Mouse (Mus musculus) C2C12 (cell line): Measurements from ENCODE around the gene Scfd2. TPM values are rescaled to one million over a fixed set of nuclear protein-coding genes. Genes with fewer than 3 reads are reported as not detected.

ENCODE experiments used
- H3K27me3 ChIP-seq: one replicate; pipeline ENCODE4 v1.6.1; 2011; ENCODE audit not compliant: control insufficient read depth, insufficient read depth, insufficient read length
- H3K36me3 ChIP-seq: one replicate; pipeline ENCODE4 v1.6.1; 2011; ENCODE audit not compliant: control insufficient read depth, insufficient read depth
- H3K4me3 ChIP-seq: one replicate; pipeline ENCODE4 v1.5.1; 2011; ENCODE audit warnings: mild to moderate bottlenecking, control low read depth; ENCODE audit not compliant: poor library complexity, insufficient read depth, severe bottlenecking
- H3K79me2 ChIP-seq: one replicate; pipeline ENCODE4 v1.6.1; 2011; ENCODE audit not compliant: control insufficient read depth, insufficient read depth
- H3K79me3 ChIP-seq: one replicate; pipeline ENCODE4 v1.6.1; 2011; ENCODE audit warnings: low read depth, control low read depth
- H3ac ChIP-seq: one replicate; pipeline ENCODE3; 2011; ENCODE audit warnings: low read depth; ENCODE audit not compliant: control insufficient read depth, insufficient read length
- CEBPB ChIP-seq: IDR thresholded peaks from one replicate; pipeline ENCODE4 v1.6.1; 2011; ENCODE audit warnings: low read depth, mild to moderate bottlenecking, control low read depth, moderate library complexity
- CTCF ChIP-seq: IDR thresholded peaks from one replicate; pipeline ENCODE4 v1.5.1; 2011; ENCODE audit not compliant: control insufficient read depth, insufficient read depth, insufficient read length
- FOSL1 ChIP-seq: IDR thresholded peaks from one replicate; pipeline ENCODE4 v1.8.0; 2011; ENCODE audit warnings: mild to moderate bottlenecking, low read length; ENCODE audit not compliant: poor library complexity, insufficient read depth, severe bottlenecking
- MAX ChIP-seq: IDR thresholded peaks from one replicate; pipeline ENCODE4 v1.6.1; 2011; ENCODE audit warnings: mild to moderate bottlenecking, control low read depth
- MYOD1 ChIP-seq: IDR thresholded peaks from one replicate; pipeline ENCODE4 v1.6.1; 2011; ENCODE audit warnings: low read depth; ENCODE audit not compliant: control insufficient read depth, insufficient read length
- MYOG ChIP-seq: IDR thresholded peaks from one replicate; pipeline ENCODE4 v1.6.1; 2011; ENCODE audit not compliant: control insufficient read depth, insufficient read length; ENCODE audit errors: extremely low read depth
- USF1 ChIP-seq: IDR thresholded peaks from one replicate; pipeline ENCODE4 v1.6.1; 2011; ENCODE audit warnings: low read depth, mild to moderate bottlenecking, control low read depth, moderate library complexity
- polyA plus RNA-seq: library from polyadenylated mRNA; unstranded; fragments of >200 nt; fragmentation: generic; extraction: Trizol; gene quantifications from one replicate; pipeline ENCODE4 v1.2.1, GENCODE M21; 2012; ENCODE audit warnings: missing spikeins

Gene Scfd2
- polyA plus RNA-seq, 1 experiment = 5.8 TPM

DNA sequence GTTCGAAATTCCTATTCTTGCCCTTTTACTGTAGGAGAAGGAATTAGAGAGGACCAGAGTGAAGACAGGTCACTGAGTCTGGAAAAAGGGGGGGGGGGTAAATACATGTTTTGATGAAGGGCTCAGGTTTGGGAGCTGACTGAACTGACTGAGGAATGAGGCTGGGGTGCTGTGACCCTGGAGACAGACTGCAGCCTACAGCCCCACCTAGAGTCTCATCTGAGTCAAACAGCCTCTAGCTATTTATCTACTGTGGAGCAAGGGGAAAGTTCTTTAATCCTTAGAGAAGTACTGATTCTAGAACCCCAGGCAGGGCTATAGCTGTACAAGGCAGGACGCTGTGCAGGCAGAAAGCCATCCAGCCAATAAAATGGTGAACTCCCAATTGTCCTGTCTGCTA lies 239.5 kb downstream of the Scfd2 start:
- H3ac ChIP-seq = no peak overlapping the region
- no peaks in the 10 kb centered on the region for H3K79me3 ChIP-seq
- no peaks in the 10 kb centered on the region for H3K79me2 ChIP-seq
- H3K27me3 ChIP-seq = no peaks in the 10 kb centered on the region
- H3K4me3 ChIP-seq = no peak overlapping the region
- no peaks in the 10 kb centered on the region for H3K36me3 ChIP-seq
- TF ChIP-seq CTCF = no peak
- TF ChIP-seq USF1 = no peak
- TF ChIP-seq MYOG = no peak
- no peak for TF ChIP-seq FOSL1
- TF ChIP-seq CEBPB = no peak
- TF ChIP-seq MAX = no peak
- TF ChIP-seq MYOD1 = no peak

DNA sequence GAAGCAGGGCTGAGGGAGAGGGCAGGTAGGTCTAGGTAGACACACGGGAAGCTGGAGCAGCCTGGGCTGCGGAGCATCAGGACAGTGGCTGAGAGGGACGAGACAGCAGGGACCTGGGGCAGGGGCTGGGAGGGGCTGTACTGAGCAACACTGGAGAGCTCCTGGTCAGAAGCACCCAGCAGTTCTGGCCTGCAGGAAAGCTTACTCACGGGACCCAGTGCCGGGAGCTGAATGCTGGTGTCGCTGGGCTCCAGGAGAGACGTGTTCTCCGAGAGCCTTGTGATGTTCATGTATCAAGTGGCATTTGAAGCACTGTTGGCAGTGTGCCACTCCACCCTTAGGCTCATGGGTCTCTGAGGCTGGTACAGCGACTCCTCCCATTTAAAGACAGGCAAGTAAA lies 240.0 kb downstream of the Scfd2 start:
- TF ChIP-seq MAX = no peak
- TF ChIP-seq CTCF = no peak
- no peak for TF ChIP-seq MYOD1
- no peak for TF ChIP-seq FOSL1
- no peak for TF ChIP-seq MYOG
- TF ChIP-seq CEBPB = no peak
- no peak for TF ChIP-seq USF1
- Histone ChIP-seq H3K27me3 (no peaks in the 10 kb centered on the region), H3K36me3 (no peaks in the 10 kb centered on the region), H3K79me2 (no peaks in the 10 kb centered on the region), H3ac (no peak overlapping the region), H3K4me3 (no peak overlapping the region), H3K79me3 (no peaks in the 10 kb centered on the region)

DNA sequence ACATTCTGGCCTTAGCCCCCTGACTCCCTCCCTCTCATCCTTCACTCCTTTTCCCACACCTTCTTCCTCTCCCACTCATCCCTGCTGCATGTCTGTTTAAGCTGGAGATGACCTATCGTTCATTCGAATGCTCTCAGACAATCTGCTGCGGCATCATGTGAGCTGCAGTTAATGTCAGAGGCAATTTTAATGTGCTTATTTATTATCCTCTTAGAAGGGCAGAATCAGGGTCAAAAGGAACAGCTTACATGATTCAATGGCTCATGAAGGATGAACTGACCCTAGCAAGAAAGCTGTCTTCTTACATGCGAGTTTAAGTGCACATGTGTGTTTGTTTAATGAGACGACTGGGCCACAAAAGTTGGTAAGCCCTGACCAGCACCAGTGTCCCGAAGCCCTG lies 241.6 kb downstream of the Scfd2 start:
- Histone ChIP-seq H3K36me3 (no peaks in the 10 kb centered on the region), H3K79me2 (no peaks in the 10 kb centered on the region), H3ac (no peak overlapping the region), H3K79me3 (no peaks in the 10 kb centered on the region), H3K27me3 (no peaks in the 10 kb centered on the region), H3K4me3 (no peak overlapping the region)
- TF ChIP-seq MYOG = no peak
- TF ChIP-seq MYOD1 = no peak
- no peak for TF ChIP-seq MAX
- no peak for TF ChIP-seq CEBPB
- no peak for TF ChIP-seq FOSL1
- TF ChIP-seq CTCF = no peak

DNA sequence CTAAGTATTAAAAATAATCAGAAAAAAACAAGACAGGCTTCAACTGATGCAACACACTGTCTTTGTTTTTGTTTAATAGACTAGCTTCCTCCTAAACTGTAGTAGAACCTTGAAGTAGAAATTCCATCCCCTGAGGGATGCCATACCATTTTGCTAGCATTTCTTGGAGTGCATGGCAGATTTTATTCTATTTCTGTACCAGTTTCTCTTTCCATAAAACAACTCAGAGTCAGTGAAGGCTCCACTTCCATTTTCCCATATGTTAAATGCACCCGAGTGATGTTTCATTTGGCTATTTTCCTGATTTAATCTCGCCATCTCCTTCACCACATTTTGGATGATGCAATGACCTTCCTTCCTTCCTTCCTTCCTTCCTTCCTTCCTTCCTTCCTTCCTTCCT lies 243.4 kb downstream of the Scfd2 start:
- no peaks in the 10 kb centered on the region for H3K27me3 ChIP-seq
- no peaks in the 10 kb centered on the region for H3K79me3 ChIP-seq
- H3K4me3 ChIP-seq = no peak overlapping the region
- no peak overlapping the region for H3ac ChIP-seq
- H3K36me3 ChIP-seq = no peaks in the 10 kb centered on the region
- TF ChIP-seq MAX (no peak), CEBPB (no peak), USF1 (no peak), CTCF (no peak), MYOD1 (no peak), FOSL1 (no peak)
- no peaks in the 10 kb centered on the region for H3K79me2 ChIP-seq

DNA sequence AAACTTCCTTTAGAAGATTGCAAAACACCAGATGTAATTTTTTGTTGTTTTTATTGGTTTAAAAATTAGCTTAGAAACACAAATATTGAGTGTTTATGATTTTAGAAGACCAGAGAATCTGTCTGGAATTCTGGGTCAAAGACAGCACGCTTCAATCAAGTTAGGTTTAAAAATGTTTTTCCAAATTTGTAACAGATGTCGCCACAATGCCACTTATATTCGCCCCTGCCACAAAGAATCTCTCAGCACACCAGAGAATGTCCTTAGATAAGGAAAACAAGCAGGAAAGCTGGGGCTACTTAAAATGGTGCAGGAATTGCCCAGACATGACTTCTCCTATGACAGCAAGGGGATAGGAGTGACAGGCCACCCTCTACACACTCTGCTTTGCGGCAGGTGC lies 245.3 kb downstream of the Scfd2 start:
- Histone ChIP-seq H3K79me2 (no peaks in the 10 kb centered on the region), H3K27me3 (no peaks in the 10 kb centered on the region), H3K36me3 (no peaks in the 10 kb centered on the region), H3K79me3 (no peaks in the 10 kb centered on the region), H3K4me3 (no peak overlapping the region), H3ac (no peak overlapping the region)
- TF ChIP-seq MYOD1 (no peak), MAX (no peak), CEBPB (no peak), MYOG (no peak), CTCF (no peak), USF1 (no peak), FOSL1 (no peak)

DNA sequence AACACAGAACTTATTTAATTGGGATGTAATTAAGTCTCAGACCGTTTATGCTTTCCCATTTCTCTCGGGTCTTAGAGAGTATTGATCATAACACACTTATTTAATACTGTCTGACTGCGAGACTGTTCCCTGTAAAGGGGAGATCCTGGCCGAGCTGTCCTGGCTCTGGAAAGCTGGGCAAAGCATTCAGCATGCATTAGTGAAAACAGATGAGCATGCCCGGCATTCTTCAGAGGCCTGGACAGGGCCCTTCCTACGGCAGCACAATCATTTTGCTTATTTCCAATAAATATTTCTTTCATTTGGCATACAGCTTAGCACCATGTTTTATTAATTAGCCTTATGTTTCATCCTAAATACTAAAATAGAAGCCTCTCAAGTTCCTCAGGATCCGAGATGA lies 245.8 kb downstream of the Scfd2 start:
- H3K79me3 ChIP-seq = no peaks in the 10 kb centered on the region
- no peak for TF ChIP-seq MYOG
- TF ChIP-seq MAX = no peak
- TF ChIP-seq USF1 = no peak
- no peak for TF ChIP-seq MYOD1
- TF ChIP-seq CEBPB = no peak
- TF ChIP-seq CTCF = no peak
- TF ChIP-seq FOSL1 = no peak
- no peaks in the 10 kb centered on the region for H3K27me3 ChIP-seq

More for the DNA sequence above, 245.8 kb downstream of the Scfd2 start:
- no peaks in the 10 kb centered on the region for H3K79me2 ChIP-seq
- no peak overlapping the region for H3ac ChIP-seq
- H3K36me3 ChIP-seq = no peaks in the 10 kb centered on the region
- no peak overlapping the region for H3K4me3 ChIP-seq
